Mouse (Mus musculus) myocyte (in vitro differentiated cells): Measurements from ENCODE around the gene 4833439L19Rik. TPM values are rescaled to one million over a fixed set of nuclear protein-coding genes. Genes with fewer than 3 reads are reported as not detected.
A peak's percentile ranks its signal among the peaks of the same experiment; 100 is the strongest.

Experiments
- H3K27me3 ChIP-seq: one replicate; pipeline ENCODE4 v1.6.1; 2011; ENCODE audit not compliant: control insufficient read depth, insufficient read depth, insufficient read length
- H3K36me3 ChIP-seq: one replicate; pipeline ENCODE4 v1.6.1; 2011; ENCODE audit not compliant: control insufficient read depth, insufficient read depth
- H3K4me2 ChIP-seq: one replicate; pipeline ENCODE4 v1.6.1; 2011; ENCODE audit warnings: low read depth, control low read depth
- H3K4me3 ChIP-seq: one replicate; pipeline ENCODE4 v1.5.1; 2011; ENCODE audit warnings: mild to moderate bottlenecking, control low read depth, moderate library complexity
- H3K79me2 ChIP-seq: one replicate; pipeline ENCODE4 v1.6.1; 2011; ENCODE audit not compliant: control insufficient read depth, insufficient read depth
- H3ac ChIP-seq: one replicate; pipeline ENCODE4 v1.6.1; 2011; ENCODE audit not compliant: control insufficient read depth, insufficient read length
- CEBPB ChIP-seq: IDR thresholded peaks from 2 replicates; pipeline ENCODE4 v1.6.1; 2011; ENCODE audit warnings: mild to moderate bottlenecking, moderate library complexity; ENCODE audit not compliant: poor library complexity, insufficient read depth, severe bottlenecking
- E2F4 ChIP-seq: IDR thresholded peaks from one replicate; pipeline ENCODE4 v1.6.1; 2011; ENCODE audit warnings: mild to moderate bottlenecking, control low read depth, moderate library complexity; ENCODE audit not compliant: insufficient read depth
- MAX ChIP-seq: IDR thresholded peaks from one replicate; pipeline ENCODE4 v1.6.1; 2011; ENCODE audit warnings: low read depth, mild to moderate bottlenecking, control low read depth
- MYOD1 ChIP-seq, 3 experiments: IDR thresholded peaks; one replicate each; pipeline ENCODE4 v1.6.1; 2011; ENCODE audit warnings: control low read depth in 2 of 3, low read depth in 2 of 3, mild to moderate bottlenecking in 2 of 3, moderate library complexity in 1 of 3; ENCODE audit not compliant: insufficient read length in 2 of 3, control insufficient read depth in 1 of 3
- MYOG ChIP-seq, 3 experiments: IDR thresholded peaks; one replicate each; pipeline ENCODE4 v1.6.1; 2011; ENCODE audit warnings: control low read depth in 2 of 3, low read depth in 2 of 3, mild to moderate bottlenecking in 2 of 3; ENCODE audit not compliant: insufficient read length in 2 of 3, control insufficient read depth in 1 of 3, insufficient read depth in 1 of 3
- POLR2A ChIP-seq: IDR thresholded peaks from one replicate; pipeline ENCODE4 v1.6.1; 2011; ENCODE audit warnings: low read depth, mild to moderate bottlenecking, control low read depth, moderate library complexity; ENCODE audit not compliant: insufficient read length
- POLR2AphosphoS2 ChIP-seq: IDR thresholded peaks from one replicate; pipeline ENCODE4 v1.6.1; 2011; ENCODE audit warnings: low read depth, control low read depth; ENCODE audit not compliant: insufficient read length
- REST ChIP-seq: IDR thresholded peaks from one replicate; pipeline ENCODE4 v1.6.1; 2011; ENCODE audit warnings: mild to moderate bottlenecking, control low read depth, moderate library complexity; ENCODE audit not compliant: insufficient read depth, insufficient read length
- SRF ChIP-seq: IDR thresholded peaks from one replicate; pipeline ENCODE4 v1.6.1; 2011; ENCODE audit warnings: low read depth; ENCODE audit not compliant: control insufficient read depth, insufficient read length
- TCF12 ChIP-seq: IDR thresholded peaks from one replicate; pipeline ENCODE4 v1.6.1; 2011; ENCODE audit warnings: mild to moderate bottlenecking, control low read depth; ENCODE audit not compliant: poor library complexity, insufficient read depth, severe bottlenecking
- TCF3 ChIP-seq: IDR thresholded peaks from one replicate; pipeline ENCODE4 v1.6.1; 2011; ENCODE audit warnings: low read depth, control low read depth; ENCODE audit not compliant: insufficient read length
- USF1 ChIP-seq: IDR thresholded peaks from one replicate; pipeline ENCODE4 v1.6.1; 2011; ENCODE audit warnings: low read depth, mild to moderate bottlenecking, control low read depth, moderate library complexity
- polyA plus RNA-seq: library from polyadenylated mRNA; unstranded; fragments of >200 nt; fragmentation: generic; extraction: Trizol; gene quantifications from one replicate; pipeline ENCODE4 v1.2.1, GENCODE M21; 2012; ENCODE audit warnings: missing spikeins

Gene 4833439L19Rik
- polyA plus RNA-seq, 1 experiment = 117 TPM

DNA sequence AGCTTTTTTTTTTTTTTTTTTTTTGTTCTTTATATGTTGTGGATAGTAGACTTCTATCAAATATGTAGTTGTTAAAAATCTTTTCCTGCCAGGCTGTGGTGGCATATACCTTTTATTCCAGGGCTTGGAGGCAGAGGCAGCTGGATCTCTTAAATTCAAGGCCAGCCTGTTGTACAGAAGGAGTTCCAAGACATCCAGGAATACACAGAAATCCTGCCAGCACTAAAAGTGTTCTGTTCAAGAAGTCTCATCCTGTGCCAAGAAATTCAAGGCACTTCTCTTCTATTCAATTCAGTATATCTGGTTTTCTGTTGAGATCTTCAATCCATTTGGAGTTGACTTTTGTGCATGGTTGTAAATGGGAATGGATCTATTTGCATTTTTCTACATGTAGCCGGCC is 59.3 kb downstream of the 4833439L19Rik start:
- no peak overlapping the region for H3K4me2 ChIP-seq
- TF ChIP-seq E2F4 = no peak
- no peak for TF ChIP-seq CEBPB
- no peak for TF ChIP-seq TCF3
- no peak for TF ChIP-seq POLR2AphosphoS2
- TF ChIP-seq MAX = no peak
- TF ChIP-seq MYOD1 (IDR thresholded peaks at IDR 0.05; ENCODE audit: control insufficient read depth in 1 of 3, insufficient read length in 2 of 3, low read depth in 2 of 3) = no peak
- no peak for TF ChIP-seq POLR2A
- no peak for TF ChIP-seq SRF
- TF ChIP-seq TCF12 = no peak
- TF ChIP-seq REST = no peak
- no peak for TF ChIP-seq USF1
- H3K79me2 ChIP-seq = peaks cover 47% of the 10 kb centered on the region
- no peaks in the 10 kb centered on the region for H3K36me3 ChIP-seq
- H3ac ChIP-seq = no peak overlapping the region
- H3K4me3 ChIP-seq = no peak overlapping the region
- no peaks in the 10 kb centered on the region for H3K27me3 ChIP-seq

DNA sequence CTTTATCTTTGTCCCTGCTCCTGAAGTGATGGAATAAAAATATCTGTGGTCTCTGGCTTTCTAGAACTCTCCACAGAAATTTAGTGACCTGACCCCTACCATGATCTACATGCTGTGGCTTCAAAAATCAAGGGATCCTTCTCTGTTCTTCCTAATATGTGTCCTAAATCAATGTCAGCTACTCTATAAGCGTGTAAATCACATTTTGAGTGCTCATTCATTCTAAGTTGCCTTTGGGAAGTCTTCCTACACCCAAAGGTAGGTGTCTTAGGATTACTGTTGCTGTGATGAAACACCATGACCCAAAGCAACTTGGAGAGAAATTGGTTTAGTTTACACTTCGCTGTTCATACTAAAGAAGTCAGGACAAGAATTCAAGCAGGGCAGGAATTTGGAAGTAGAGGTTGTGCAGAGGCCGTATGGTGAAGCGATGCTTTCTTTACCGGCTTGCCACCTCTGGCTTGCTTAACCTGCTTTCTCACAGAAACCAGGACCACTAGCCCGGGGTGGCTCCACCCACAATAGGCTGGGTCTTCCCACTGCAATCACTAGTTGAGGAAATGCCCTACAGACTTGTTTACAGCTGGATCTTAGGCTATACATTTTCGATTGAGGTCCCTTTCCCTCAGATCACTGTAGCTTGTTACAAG is 60.5 kb downstream of the 4833439L19Rik start:
- Histone ChIP-seq H3K79me2 (peaks cover 41% of the 10 kb centered on the region), H3ac (peak overlapping the region; percentile 42), H3K4me3 (peak overlapping the region; percentile 29), H3K36me3 (no peaks in the 10 kb centered on the region), H3K27me3 (no peaks in the 10 kb centered on the region), H3K4me2 (peak overlapping the region; percentile 99)
- TF ChIP-seq MYOG (IDR thresholded peaks at IDR 0.05; ENCODE audit: control insufficient read depth in 1 of 3, insufficient read depth in 1 of 3, insufficient read length in 2 of 3, low read depth in 2 of 3) (no peak), USF1 (no peak), MAX (no peak), E2F4 (no peak), POLR2AphosphoS2 (no peak), REST (no peak), MYOD1 (IDR thresholded peaks at IDR 0.05; ENCODE audit: control insufficient read depth in 1 of 3, insufficient read length in 2 of 3, low read depth in 2 of 3) (no peak), TCF3 (no peak), SRF (no peak), POLR2A (no peak), CEBPB (no peak), TCF12 (no peak)

DNA sequence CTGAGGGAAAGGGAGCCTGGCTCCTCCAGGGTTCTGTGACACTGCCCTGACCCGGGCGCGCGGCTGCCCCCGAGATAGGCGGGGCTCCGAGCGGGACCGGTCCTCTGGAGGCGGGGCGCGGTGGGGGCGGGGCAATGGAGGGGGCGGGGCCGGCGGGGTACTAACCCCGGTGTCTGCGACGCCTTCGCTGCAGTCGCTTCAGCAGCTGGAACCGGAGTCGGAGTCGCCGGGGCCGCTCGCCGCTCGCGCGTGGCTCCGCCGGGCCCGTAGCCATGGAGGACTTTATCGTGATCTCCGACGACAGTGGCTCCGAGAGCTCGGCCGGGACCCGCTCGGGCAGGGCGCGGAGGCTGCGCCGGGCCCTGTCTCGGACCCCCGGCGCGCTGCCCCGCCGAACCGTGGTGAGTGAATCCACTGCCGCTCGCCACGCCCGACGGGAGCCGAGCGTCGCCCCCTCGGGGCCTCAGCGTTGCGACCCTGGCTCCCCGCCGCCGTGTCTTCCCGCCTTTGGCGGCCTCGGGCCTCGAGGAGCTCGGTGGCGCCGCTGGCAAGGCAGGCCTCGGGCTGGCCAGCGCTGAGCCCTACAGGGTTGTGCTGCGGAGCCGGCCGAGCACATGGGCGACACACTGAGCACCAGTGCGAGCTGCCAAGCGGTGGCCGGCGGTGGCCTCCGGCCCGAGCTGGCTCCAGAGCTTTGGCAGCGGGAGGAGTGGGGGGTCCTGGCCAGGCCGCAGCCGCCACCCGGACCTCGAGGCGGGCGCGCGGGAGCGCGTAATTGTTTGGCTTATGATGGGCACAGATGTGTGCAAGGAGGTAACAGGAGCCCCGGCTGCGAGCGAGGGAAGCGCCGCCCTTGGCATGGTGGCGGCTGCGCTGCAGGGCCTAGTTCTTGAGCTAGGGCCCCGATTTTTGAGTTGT is 61.4 kb downstream of the 4833439L19Rik start, which contains the start of gene Simc1:
Simc1 (plus strand) TSS at position 176 of the 918 bp plus-strand sequence.
- H3ac ChIP-seq = peak within 1 kb of the TSS; percentile 42
- TF ChIP-seq SRF (no peak), MAX (no peak), USF1 (no peak), TCF3 (no peak), TCF12 (no peak), MYOD1 (IDR thresholded peaks at IDR 0.05; ENCODE audit: control insufficient read depth in 1 of 3, insufficient read length in 2 of 3, low read depth in 2 of 3) (peak in 1 of 3 experiments; percentile 23), E2F4 (no peak), CEBPB (no peak), POLR2AphosphoS2 (peak; percentile 94), REST (no peak), POLR2A (peak; percentile 94)
- peaks cover 38% of the 10 kb centered on the region for H3K79me2 ChIP-seq
- H3K27me3 ChIP-seq = no peaks in the 10 kb centered on the region
- no peaks in the 10 kb centered on the region for H3K36me3 ChIP-seq
- peak within 1 kb of the TSS; percentile 29 for H3K4me3 ChIP-seq
- H3K4me2 ChIP-seq = peak within 1 kb of the TSS; percentile 99

DNA sequence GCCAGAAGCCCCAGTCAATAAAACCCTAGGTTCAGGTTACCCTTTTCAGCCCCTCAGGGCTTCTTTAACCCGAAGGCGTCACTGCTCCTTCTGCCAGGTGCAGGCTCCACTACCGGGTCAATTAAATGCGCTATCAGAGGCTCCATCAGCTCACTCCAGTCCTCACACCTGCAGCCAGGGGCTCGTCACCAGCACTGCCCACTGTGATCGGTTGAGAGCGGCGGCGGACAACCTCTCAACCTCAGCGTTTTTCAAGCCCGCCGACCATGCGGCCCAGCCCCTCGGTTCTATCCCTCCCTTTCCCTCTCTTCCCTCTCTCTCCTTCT is 62.0 kb downstream of the 4833439L19Rik start:
- Histone ChIP-seq H3K4me3 (peak overlapping the region; percentile 29), H3K4me2 (peak overlapping the region; percentile 66), H3K27me3 (peaks cover 5% of the 10 kb centered on the region), H3K79me2 (peaks cover 34% of the 10 kb centered on the region), H3K36me3 (no peaks in the 10 kb centered on the region), H3ac (peak overlapping the region; percentile 42)
- TF ChIP-seq TCF12 (no peak), POLR2AphosphoS2 (no peak), USF1 (no peak), MYOG (IDR thresholded peaks at IDR 0.05; ENCODE audit: control insufficient read depth in 1 of 3, insufficient read depth in 1 of 3, insufficient read length in 2 of 3, low read depth in 2 of 3) (no peak), MYOD1 (IDR thresholded peaks at IDR 0.05; ENCODE audit: control insufficient read depth in 1 of 3, insufficient read length in 2 of 3, low read depth in 2 of 3) (no peak), TCF3 (no peak), E2F4 (no peak), POLR2A (no peak), CEBPB (no peak), MAX (no peak), SRF (no peak), REST (no peak)
